ENCODE assay signal across 9 mouse cellular contexts in genomic region chr7:29290691-29291485, GRCm38 (mm10). TPM values are rescaled to one million over a fixed set of nuclear protein-coding genes. Genes with fewer than 3 reads are reported as not detected.
A peak's percentile ranks its signal among the peaks of the same experiment; 100 is the strongest.
DNase-seq lines count a peak whose midpoint lies in the region; ATAC-seq and TF ChIP-seq lines count a peak whose summit lies in the region.
"Had no signal": no experiment of that assay in that cellular context is flagged by ENCODE, and none has a peak within 500 bp of the region (broad histone marks: within the 10 kb centered on the region; RNA-seq: fewer than 3 reads in every experiment).

No protein-coding gene starts in this region.

- peaks cover 3% of the 10 kb centered on the region; the same call in 1 of the 2 replicates for H3K4me1 ChIP-seq in heart, adult 2 months (ENCODE audit: control insufficient read depth, insufficient read depth, low read length)
- peaks cover 17% of the 10 kb centered on the region for H3K4me1 ChIP-seq in ES-Bruce4 (ENCODE audit: control insufficient read depth, insufficient read depth, low read length)
- H3K4me1 ChIP-seq in forebrain, embryonic 11.5 days (replicated peaks; ENCODE audit: control insufficient read depth, insufficient read depth, low read length) = peaks cover 17% of the 10 kb centered on the region
- peaks cover 25% of the 10 kb centered on the region for H3K4me1 ChIP-seq in lung, embryonic 16.5 days (replicated peaks; ENCODE audit: control insufficient read depth, insufficient read depth, low read length)

- no peak for DNase-seq in heart, adult 2 months
- DNase-seq in heart, adult 9 months (ENCODE audit: low spot score in 2 of 2) = no peak
- DNase-seq in forebrain, embryonic 11.5 days (ENCODE audit: low spot score) = no peak
- DNase-seq in Muller cell, postnatal 12 days (ENCODE audit: inconsistent ontology term) = no peak
- DNase-seq in gastrocnemius, postnatal 36 days = no peak
- DNase-seq in right cerebral cortex, adult 18-20 months = no peak

- no peak for TF ChIP-seq CTCF in heart, adult 2 months (IDR thresholded peaks at IDR 0.05)
- no peak for TF ChIP-seq CTCF in ES-Bruce4 (IDR thresholded peaks at IDR 0.05; ENCODE audit: low read depth, low read length)

- no peaks in the 10 kb centered on the region for H3K79me2 ChIP-seq in heart, adult 2 months (replicated peaks; ENCODE audit: control insufficient read depth, insufficient read depth, low read length)

- no peaks in the 10 kb centered on the region for H3K36me3 ChIP-seq in heart, adult 2 months (ENCODE audit: control insufficient read depth, insufficient read depth, low read length)
- H3K36me3 ChIP-seq in ES-Bruce4 (ENCODE audit: control insufficient read depth, insufficient read depth, low read length, poor library complexity, severe bottlenecking) = no peaks in the 10 kb centered on the region
- H3K36me3 ChIP-seq in forebrain, embryonic 11.5 days (ENCODE audit: control insufficient read depth, insufficient read depth, low read length) = no peaks in the 10 kb centered on the region
- no peaks in the 10 kb centered on the region; the same call in 1 of the 2 replicates for H3K36me3 ChIP-seq in lung, embryonic 16.5 days (ENCODE audit: control insufficient read depth, insufficient read depth, low read length)

- H3K4me3 ChIP-seq in heart, adult 2 months = 0 out of 2 replicates have a peak overlapping the region, but pooled peaks have one; percentile 8
- peak overlapping the region; percentile 21 for H3K4me3 ChIP-seq in ES-Bruce4 (ENCODE audit: low read depth, low read length)
- H3K4me3 ChIP-seq in forebrain, embryonic 11.5 days (ENCODE audit: low read depth, low read length) = no peak overlapping the region
- peak overlapping the region; percentile 69 for H3K4me3 ChIP-seq in lung, embryonic 16.5 days (ENCODE audit: low read length)

- TF ChIP-seq EP300 in heart, adult 2 months (IDR thresholded peaks at IDR 0.05; ENCODE audit: insufficient read depth, low read depth, low read length) = no peak
- TF ChIP-seq EP300 in ES-Bruce4 (IDR thresholded peaks at IDR 0.05; ENCODE audit: insufficient read depth, low read depth, low read length) = no peak

- peak overlapping the region; percentile 67 for H3K27ac ChIP-seq in heart, adult 2 months
- no peak overlapping the region for H3K27ac ChIP-seq in ES-Bruce4 (ENCODE audit: insufficient read depth, low read length)
- H3K27ac ChIP-seq in forebrain, embryonic 11.5 days (ENCODE audit: low read depth, low read length) = peak overlapping the region; percentile 51
- peak overlapping the region; percentile 98 for H3K27ac ChIP-seq in lung, embryonic 16.5 days (ENCODE audit: low read length)

- ATAC-seq in forebrain, embryonic 11.5 days (replicated peaks; ENCODE audit: low FRiP score) = 0 out of 2 replicates have a peak, but pooled peaks have one; percentile 3
- ATAC-seq in lung, embryonic 16.5 days (ENCODE audit: low read depth) = 0 out of 2 replicates have a peak, but pooled peaks have one; percentile 2

- no peaks in the 10 kb centered on the region for H3K9me3 ChIP-seq in ES-Bruce4 (replicated peaks; ENCODE audit: control insufficient read depth, insufficient read depth, low read length, poor library complexity, severe bottlenecking)
- H3K9me3 ChIP-seq in forebrain, embryonic 11.5 days (ENCODE audit: control insufficient read depth, low read length) = no peaks in the 10 kb centered on the region
- no peaks in the 10 kb centered on the region for H3K9me3 ChIP-seq in lung, embryonic 16.5 days (ENCODE audit: control insufficient read depth, low read length)

- no peak overlapping the region for H3K4me2 ChIP-seq in forebrain, embryonic 11.5 days (ENCODE audit: low read depth, low read length, severe bottlenecking)
- H3K4me2 ChIP-seq in lung, embryonic 16.5 days (ENCODE audit: low read depth, low read length) = peak overlapping the region; percentile 82

- intact Hi-C loops in heart, adult 2 months (cut with DNase I) = no loop called here
- intact Hi-C loops in gastrocnemius, postnatal 36 days (cut with DNase I) = loop anchor here (10.0 kb wide), 1 partner anchor 306 kb away; the partner anchor contains the start of genes Eif3k and Map4k1

- 74% methylated on average over 11 of the region's 11 CpGs for WGBS in heart, adult 2 months
- WGBS in forebrain, embryonic 11.5 days = 37% methylated on average over 11 of the region's 11 CpGs
- 34% methylated on average over 11 of the region's 11 CpGs for WGBS in lung, embryonic 16.5 days

- H3K27me3 ChIP-seq in heart, adult 2 months (ENCODE audit: control insufficient read depth, insufficient read depth, low read length) = no peaks in the 10 kb centered on the region
- H3K27me3 ChIP-seq in ES-Bruce4 (ENCODE audit: control insufficient read depth, insufficient read depth, low read length, poor library complexity, severe bottlenecking) = no peaks in the 10 kb centered on the region
- peaks cover 9% of the 10 kb centered on the region for H3K27me3 ChIP-seq in forebrain, embryonic 11.5 days (ENCODE audit: control insufficient read depth, insufficient read depth, low read length)
- no peaks in the 10 kb centered on the region for H3K27me3 ChIP-seq in lung, embryonic 16.5 days (ENCODE audit: control insufficient read depth, insufficient read depth, low read depth, low read length)

- TF ChIP-seq POLR2A in heart, adult 2 months (IDR thresholded peaks at IDR 0.05; ENCODE audit: insufficient read depth, low read depth, low read length) = no peak
- TF ChIP-seq POLR2A in ES-Bruce4 (IDR thresholded peaks at IDR 0.05; ENCODE audit: insufficient read depth, low read length) = no peak

- H3K9ac ChIP-seq in heart, adult 2 months (ENCODE audit: low read depth, low read length) = peak overlapping the region; percentile 20
- peak overlapping the region; percentile 61 for H3K9ac ChIP-seq in ES-Bruce4 (ENCODE audit: low read depth, poor library complexity, severe bottlenecking)
- peak overlapping the region; percentile 35 for H3K9ac ChIP-seq in forebrain, embryonic 11.5 days (ENCODE audit: low read length)
- H3K9ac ChIP-seq in lung, embryonic 16.5 days (ENCODE audit: low read length) = peak overlapping the region; percentile 55

RNA-seq across cellular contexts. Expression of gene Ppp1r14a, which starts 1.8 kb away (rescaled TPM):
- total RNA-seq in heart, adult 2 months (2021) = 10 to 100 TPM in 1 of 2 experiments, 1 to 10 TPM in 1; 8.7 to 10.3 TPM
- 16.3 and 18.4 TPM in 2 replicates for polyA plus RNA-seq in heart, adult 2 months (2012; rRNA removed)
- polyA plus RNA-seq in ES-Bruce4 (2011; ENCODE audit: insufficient read depth, insufficient read length, low read depth, missing spikeins) = 22.1 and 29.1 TPM in 2 replicates
- 12.5 and 13.3 TPM in 2 replicates for polyA plus RNA-seq in forebrain, embryonic 11.5 days (2014; fragmentation: Nextera tagmentation; extraction: Ambion mirVana)
- 157 and 162 TPM in 2 replicates for polyA plus RNA-seq in lung, embryonic 16.5 days (2015; fragmentation: Nextera tagmentation; extraction: Ambion mirVana)
- total RNA-seq in gastrocnemius, postnatal 36 days (2021) = 1 to 10 TPM; 3.3 to 3.5 TPM
- total RNA-seq: CH12.LX had no signal

RNA-seq across cellular contexts. Expression of gene Spint2, which starts 9.2 kb away (rescaled TPM):
- 10 to 100 TPM; 39.4 to 46.4 TPM for total RNA-seq in heart, adult 2 months (2021)
- 40.5 and 45.7 TPM in 2 replicates for polyA plus RNA-seq in heart, adult 2 months (2012; rRNA removed)
- polyA plus RNA-seq in ES-Bruce4 (2011; ENCODE audit: insufficient read depth, insufficient read length, low read depth, missing spikeins) = 264 and 288 TPM in 2 replicates
- 36.1 and 43.5 TPM in 2 replicates for polyA plus RNA-seq in forebrain, embryonic 11.5 days (2014; fragmentation: Nextera tagmentation; extraction: Ambion mirVana)
- 309 and 317 TPM in 2 replicates for polyA plus RNA-seq in lung, embryonic 16.5 days (2015; fragmentation: Nextera tagmentation; extraction: Ambion mirVana)
- total RNA-seq in gastrocnemius, postnatal 36 days (2021) = 1 to 10 TPM; 4.1 to 4.5 TPM

RNA-seq across cellular contexts. Expression of gene Dpf1, which starts 12.9 kb away (rescaled TPM):
- total RNA-seq in heart, adult 2 months (2021) = under 1 TPM in 1 of 2 experiments, not detected in 1; 0.27 TPM
- 0.21 and 0.38 TPM in 2 replicates for polyA plus RNA-seq in heart, adult 2 months (2012; rRNA removed)
- 5.9 and 6.1 TPM in 2 replicates for polyA plus RNA-seq in ES-Bruce4 (2011; ENCODE audit: insufficient read depth, insufficient read length, low read depth, missing spikeins)
- polyA plus RNA-seq in forebrain, embryonic 11.5 days (2014; fragmentation: Nextera tagmentation; extraction: Ambion mirVana) = 76.0 and 88.3 TPM in 2 replicates
- 8.1 and 8.7 TPM in 2 replicates for polyA plus RNA-seq in lung, embryonic 16.5 days (2015; fragmentation: Nextera tagmentation; extraction: Ambion mirVana)
- total RNA-seq in gastrocnemius, postnatal 36 days (2021) = 1 to 10 TPM; 1.9 to 2.3 TPM

RNA-seq across cellular contexts. Expression of gene 2200002D01Rik, which starts 42.6 kb away (rescaled TPM):
- 1 to 10 TPM; 1.5 to 2.0 TPM for total RNA-seq in heart, adult 2 months (2021)
- 0.98 and 1.00 TPM in 2 replicates for polyA plus RNA-seq in heart, adult 2 months (2012; rRNA removed)
- polyA plus RNA-seq in ES-Bruce4 (2011; ENCODE audit: insufficient read depth, insufficient read length, low read depth, missing spikeins) = 33.6 and 34.1 TPM in 2 replicates
- polyA plus RNA-seq in forebrain, embryonic 11.5 days (2014; fragmentation: Nextera tagmentation; extraction: Ambion mirVana) = 1.8 and 5.7 TPM in 2 replicates
- 21.9 and 32.5 TPM in 2 replicates for polyA plus RNA-seq in lung, embryonic 16.5 days (2015; fragmentation: Nextera tagmentation; extraction: Ambion mirVana)
- under 1 TPM; 0.28 to 0.86 TPM for total RNA-seq in gastrocnemius, postnatal 36 days (2021)

RNA-seq across cellular contexts. Expression of gene Yif1b, which starts 52.8 kb away (rescaled TPM):
- total RNA-seq in heart, adult 2 months (2021) = 10 to 100 TPM; 63.6 to 74.6 TPM
- polyA plus RNA-seq in heart, adult 2 months (2012; rRNA removed) = 123 and 138 TPM in 2 replicates
- polyA plus RNA-seq in ES-Bruce4 (2011; ENCODE audit: insufficient read depth, insufficient read length, low read depth, missing spikeins) = 50.9 and 55.2 TPM in 2 replicates
- 78.9 and 86.2 TPM in 2 replicates for polyA plus RNA-seq in forebrain, embryonic 11.5 days (2014; fragmentation: Nextera tagmentation; extraction: Ambion mirVana)
- polyA plus RNA-seq in lung, embryonic 16.5 days (2015; fragmentation: Nextera tagmentation; extraction: Ambion mirVana) = 126 and 136 TPM in 2 replicates
- 10 to 100 TPM; 36.0 to 41.1 TPM for total RNA-seq in gastrocnemius, postnatal 36 days (2021)
